Mouse (Mus musculus) kidney, postnatal 4 days (tissue): ENCODE results near the gene Il17re.
A peak's percentile ranks its signal among the peaks of the same experiment; 100 is the strongest.

Source experiments
- DNase-seq, 2 experiments: peaks; one replicate each; pipeline ENCODE4 v3.0.0; 2021; ENCODE audit warnings: mixed read lengths in 2 of 2

Gene Il17re

GRCm38 (mm10) chr6:113489410-113489809, 31.1 kb downstream of the Il17re start:
- no peak for DNase-seq

- no peak for DNase-seq
Observed at GRCm38 (mm10) chr6:113492101-113492864, 34.0 kb downstream of the Il17re start.

- DNase-seq: peak; percentile 86 to 92
Observed at GRCm38 (mm10) chr6:113494258-113494788, 36.0 kb downstream of the Il17re start.

GRCm38 (mm10) chr6:113495071-113495675, 36.9 kb downstream of the Il17re start:
- DNase-seq: peak; percentile 17 to 34

- DNase-seq: no peak
Observed at GRCm38 (mm10) chr6:113499346-113499745, 41.1 kb downstream of the Il17re start.

GRCm38 (mm10) chr6:113501388-113502084, 43.3 kb downstream of the Il17re start, which contains the start of gene Prrt3:
Gene Prrt3 (minus strand): TSS chr6:113501931.
- peak; percentile 43 to 55 for DNase-seq

- DNase-seq: no peak
Observed at GRCm38 (mm10) chr6:113502801-113503200, 44.5 kb downstream of the Il17re start.

- no peak for DNase-seq
Observed at GRCm38 (mm10) chr6:113505689-113506088, 47.4 kb downstream of the Il17re start.

GRCm38 (mm10) chr6:113507130-113507529, 48.8 kb downstream of the Il17re start:
- DNase-seq: no peak

- DNase-seq: no peak
Observed at GRCm38 (mm10) chr6:113508272-113508946, 50.1 kb downstream of the Il17re start.

GRCm38 (mm10) chr6:113508947-113509280, 50.6 kb downstream of the Il17re start:
- no peak for DNase-seq

GRCm38 (mm10) chr6:113513944-113514343, 55.7 kb downstream of the Il17re start:
- no peak for DNase-seq

GRCm38 (mm10) chr6:113514600-113514999, 56.3 kb downstream of the Il17re start:
- DNase-seq: no peak

- DNase-seq: no peak
Observed at GRCm38 (mm10) chr6:113517434-113518080, 59.3 kb downstream of the Il17re start.
